Mouse (Mus musculus) spleen, postnatal 36 days (tissue): ENCODE measurements around the gene Dglucy.

ENCODE experiments used
- DNase-seq, 2 experiments: peaks; one replicate each; pipeline ENCODE4 v3.0.0; 2022; ENCODE audit warnings: low spot score in 2 of 2, mixed read lengths in 1 of 2

The Dglucy gene

DNA sequence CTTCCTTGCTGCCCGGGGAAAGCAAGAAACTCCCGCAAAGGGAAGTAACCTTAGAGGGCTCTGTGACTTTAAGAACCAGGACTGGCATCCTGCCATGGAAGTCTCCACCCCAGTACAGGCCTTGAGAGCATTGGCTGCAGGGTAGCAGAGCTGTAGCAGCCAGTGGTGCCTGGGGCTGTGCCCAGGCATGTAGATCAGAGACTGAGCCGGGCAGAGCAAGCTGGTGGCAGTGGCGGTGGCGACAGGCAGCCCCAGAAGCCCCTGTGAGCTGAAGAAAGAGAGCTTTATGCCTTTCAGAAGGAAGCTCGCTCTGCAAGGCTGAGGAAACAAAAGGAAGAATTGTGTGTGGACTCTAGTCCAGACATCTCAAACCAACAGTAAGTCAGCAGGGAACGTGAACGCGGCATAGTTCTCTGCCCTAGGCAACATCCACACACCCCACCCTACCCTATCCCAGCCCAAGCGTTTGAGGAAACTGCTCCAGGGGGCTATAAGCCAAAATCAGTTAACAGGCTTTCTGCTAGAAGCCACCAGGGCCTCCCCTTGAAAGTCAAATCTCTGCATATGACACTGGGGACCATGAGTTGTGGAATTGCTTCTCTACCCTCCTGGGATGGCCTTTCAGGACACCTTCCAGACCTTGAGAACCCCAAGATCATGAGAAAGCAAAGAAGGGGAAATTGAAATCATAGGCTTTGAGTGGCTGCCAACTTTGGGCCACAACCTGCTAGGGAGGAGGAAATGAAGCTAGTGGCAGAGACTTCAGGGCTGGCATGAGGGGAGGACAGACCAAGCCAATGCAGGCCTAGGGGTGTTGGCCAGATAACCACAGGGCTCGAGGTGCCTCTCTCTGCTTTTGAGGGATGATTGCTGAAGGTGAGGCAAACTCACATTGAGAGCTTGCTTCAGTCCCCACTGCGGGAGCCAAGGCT lies at the start of gene Dglucy:
TSS of gene Dglucy (plus strand) at position 124 of the 932 bp plus-strand sequence.
- peak; percentile 78 to 82 for DNase-seq

DNA sequence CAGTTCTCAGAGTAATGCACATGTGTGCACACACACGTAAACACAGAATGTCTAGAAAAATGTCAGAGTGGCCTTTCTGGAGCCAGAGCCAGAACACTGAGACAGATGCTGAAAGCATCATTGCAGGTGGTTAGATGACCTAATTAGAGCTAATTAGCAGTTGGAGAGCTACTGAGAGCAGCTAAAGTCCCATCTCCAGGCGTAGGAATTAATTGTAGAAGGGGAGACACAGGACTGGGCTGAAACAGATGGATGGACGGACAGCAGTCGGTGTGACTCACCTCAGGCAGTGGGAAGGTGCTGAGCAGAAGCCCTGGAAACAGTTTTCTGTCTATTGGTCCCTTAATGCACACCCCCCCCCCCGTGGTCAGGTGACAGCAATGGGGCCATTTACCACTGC lies 43.7 kb upstream of the Dglucy start:
- no peak for DNase-seq

DNA sequence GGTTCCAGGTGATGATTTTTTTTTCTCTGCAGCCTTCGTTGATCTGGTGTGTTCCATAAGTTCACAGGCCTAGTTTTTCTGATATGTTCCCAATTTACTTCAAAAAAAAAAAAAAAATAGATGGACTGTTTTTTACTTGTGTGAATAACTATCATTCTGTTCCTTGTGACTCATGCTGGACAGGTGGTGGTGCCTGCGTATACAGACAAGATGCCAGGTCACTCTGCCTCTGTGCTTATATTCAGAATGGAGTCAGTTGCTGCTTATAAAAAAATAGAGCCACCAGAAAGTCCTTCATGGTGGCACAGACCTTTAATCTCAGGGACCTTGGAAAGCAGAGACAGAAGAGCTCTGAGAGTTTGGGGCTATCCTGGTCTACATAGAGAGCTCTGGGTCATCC lies 43.3 kb upstream of the Dglucy start:
- DNase-seq = no peak

DNA sequence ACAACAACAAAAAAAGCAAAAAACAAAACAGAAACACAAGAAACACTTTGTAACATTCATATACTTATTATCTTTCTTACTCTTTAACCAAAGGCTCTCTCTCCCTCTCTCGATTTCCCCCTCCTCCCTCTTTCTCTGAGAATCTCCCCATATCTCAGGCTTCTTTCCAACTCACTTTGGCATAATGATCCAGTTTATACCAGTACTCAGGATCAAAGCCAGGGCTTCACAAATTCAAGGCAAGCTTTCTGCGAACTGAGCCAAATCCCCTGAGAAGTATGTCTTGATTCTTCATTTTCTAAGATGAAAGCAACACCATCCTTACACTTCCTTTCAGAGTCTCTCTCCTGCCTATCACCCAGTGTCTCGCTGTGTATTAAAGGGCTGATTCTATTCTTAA lies 40.4 kb upstream of the Dglucy start:
- DNase-seq = no peak

DNA sequence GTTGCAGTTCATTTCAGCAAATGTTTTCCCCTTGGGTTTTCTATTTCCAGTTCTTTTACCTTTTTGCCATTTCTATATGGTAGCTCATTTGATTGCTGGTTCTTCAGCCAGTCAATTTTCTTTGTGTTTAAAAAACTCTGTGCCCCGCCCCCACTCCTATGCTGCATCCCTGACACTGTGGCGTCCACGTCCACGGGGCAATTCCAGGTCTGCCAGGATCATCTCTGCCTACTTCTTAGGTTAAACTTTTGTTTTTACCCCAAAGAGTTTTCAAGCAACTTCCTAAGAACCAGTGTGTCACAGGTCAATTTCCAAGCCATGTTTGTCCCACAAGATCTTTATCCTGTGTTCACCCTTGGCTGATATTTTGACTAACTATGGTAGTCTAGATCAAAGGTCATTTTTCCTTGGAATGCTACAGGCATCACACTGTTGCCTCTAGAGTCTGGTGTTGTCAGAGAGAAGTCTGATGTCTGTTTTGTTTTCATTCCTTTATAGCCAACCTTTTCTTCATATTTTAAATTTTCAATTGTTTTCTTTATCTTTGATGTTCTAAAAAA lies 39.8 kb upstream of the Dglucy start:
- no peak for DNase-seq

DNA sequence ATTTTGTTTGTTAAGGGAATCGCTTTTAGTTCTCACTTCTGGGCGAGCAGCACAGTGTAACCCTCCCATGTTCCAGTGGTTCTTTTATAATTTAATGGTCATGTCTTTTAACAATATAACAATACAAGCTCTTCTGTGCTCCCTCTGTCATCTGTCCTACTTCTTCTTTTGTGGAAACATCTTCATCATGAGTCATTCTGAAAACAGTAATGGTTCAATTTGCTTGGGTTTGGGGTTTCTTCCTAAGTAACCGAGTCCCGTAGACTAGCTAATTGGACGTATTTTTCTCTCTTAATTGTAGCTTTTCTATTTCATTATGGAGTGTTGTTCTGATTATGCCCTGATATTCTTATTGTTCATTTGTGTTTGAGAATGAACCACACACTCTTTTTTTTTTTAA lies 38.5 kb upstream of the Dglucy start:
- no peak for DNase-seq

DNA sequence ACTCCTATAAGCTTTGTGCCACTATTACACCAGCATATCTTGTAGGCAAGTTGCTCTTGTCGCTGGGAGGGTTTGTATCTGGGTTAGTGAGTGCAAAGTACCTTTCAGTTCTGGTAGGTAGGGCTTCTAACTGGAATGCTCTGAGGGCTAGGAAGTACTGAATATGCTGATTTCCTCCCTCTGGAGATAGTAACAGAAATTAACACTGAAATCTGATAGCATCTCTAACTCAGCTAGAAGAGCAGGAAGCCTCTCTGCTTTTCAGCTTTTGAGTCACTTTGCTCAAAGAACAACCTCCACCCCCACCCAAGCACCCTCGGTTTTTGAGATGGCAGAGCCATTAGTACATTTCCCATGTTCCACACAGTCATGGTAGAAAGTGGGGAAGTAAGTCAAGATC lies 36.4 kb upstream of the Dglucy start:
- no peak for DNase-seq

DNA sequence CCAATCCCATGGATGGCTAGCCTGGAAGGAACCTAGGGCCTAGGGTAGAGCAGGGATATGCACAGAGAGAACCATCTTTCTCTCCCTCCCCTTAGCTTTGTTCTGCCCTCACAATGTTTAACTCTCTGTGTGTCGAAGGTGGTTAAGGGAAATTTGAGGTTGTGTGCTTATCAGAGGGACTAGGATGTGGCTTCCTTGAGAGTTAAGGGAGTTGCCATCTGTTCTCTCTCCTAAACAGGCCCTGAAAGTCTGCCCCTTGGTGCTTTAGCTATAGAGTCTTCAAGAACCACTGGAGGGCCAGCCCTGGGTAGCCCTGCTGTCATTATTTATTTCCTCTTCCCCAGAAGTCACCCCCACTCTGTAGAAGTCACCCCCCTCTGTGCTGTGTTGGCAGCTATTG lies 25.9 kb upstream of the Dglucy start:
- DNase-seq = no peak

DNA sequence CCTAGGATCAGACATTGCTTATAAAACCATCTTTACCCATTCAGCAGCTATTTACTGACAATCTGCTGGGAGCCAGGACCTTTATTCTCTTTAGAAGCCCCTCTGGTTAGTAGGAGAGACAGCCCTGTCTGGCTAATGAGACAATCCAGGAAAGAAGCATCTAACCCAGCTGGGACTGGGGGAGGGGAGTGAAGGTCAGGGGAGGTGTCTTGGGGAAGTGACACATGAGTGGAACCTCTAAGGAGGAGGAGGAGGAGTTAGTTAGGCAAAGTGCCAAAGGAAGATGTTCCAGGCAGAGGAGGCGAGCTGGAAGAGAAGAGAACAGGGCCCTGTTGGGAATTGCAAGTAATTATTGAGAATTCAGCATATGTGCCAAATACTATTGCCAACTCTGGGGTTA lies 25.1 kb upstream of the Dglucy start:
- no peak for DNase-seq

DNA sequence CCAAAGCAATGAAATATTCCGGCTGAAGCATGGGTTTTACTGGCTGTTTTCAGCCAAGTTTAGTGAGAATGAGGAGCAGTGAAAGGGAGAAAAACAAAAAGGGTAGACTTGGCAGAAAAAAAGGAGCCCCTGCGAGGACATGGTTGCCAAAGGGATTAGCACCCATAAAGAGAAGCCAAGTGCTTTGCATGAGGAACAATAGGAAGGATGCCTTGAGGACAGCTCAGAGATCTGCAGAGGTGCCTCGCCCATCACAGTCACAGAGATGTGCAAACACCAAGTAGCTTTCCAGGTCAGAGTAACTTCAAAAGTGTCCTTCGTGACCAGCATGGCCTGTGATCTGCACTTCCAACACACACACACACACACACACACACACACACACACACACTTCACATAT lies 21.4 kb upstream of the Dglucy start:
- no peak for DNase-seq

DNA sequence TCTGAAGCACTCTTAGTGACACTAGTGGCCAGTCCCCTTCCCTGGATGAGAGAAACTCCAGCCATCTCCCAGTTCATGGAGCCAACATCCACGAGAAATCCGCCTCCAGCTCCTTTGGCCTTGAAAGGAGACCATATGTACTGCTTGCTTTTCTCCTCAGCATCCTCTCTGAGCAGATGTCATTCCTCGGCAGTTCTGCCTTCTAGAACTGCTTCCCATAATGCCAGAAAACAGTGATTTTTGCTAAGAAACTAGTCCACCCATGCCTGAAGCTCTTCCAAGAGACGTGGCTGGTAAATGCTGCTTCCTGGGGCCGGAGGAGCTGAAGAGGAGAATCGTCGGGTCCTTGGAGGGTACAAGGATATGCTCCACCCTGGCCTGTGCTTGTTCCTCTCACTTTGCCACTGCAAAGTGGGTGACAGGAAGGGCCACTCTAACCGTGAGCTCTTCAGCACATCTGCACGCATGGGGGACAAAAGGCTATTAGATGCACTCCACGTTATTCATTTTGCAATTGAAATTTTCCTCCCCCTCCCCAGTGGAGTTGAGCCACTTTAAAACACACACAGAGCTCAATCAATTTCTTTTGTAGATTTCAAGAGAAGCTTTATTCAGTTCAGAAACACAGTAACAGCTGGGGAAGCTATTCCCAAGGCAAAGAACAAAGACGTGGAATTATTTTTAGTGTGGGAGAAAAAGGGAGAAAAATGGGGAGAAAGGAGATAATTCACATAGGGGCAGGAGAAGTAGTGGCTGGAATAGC lies 16.0 kb upstream of the Dglucy start:
- no peak for DNase-seq

DNA sequence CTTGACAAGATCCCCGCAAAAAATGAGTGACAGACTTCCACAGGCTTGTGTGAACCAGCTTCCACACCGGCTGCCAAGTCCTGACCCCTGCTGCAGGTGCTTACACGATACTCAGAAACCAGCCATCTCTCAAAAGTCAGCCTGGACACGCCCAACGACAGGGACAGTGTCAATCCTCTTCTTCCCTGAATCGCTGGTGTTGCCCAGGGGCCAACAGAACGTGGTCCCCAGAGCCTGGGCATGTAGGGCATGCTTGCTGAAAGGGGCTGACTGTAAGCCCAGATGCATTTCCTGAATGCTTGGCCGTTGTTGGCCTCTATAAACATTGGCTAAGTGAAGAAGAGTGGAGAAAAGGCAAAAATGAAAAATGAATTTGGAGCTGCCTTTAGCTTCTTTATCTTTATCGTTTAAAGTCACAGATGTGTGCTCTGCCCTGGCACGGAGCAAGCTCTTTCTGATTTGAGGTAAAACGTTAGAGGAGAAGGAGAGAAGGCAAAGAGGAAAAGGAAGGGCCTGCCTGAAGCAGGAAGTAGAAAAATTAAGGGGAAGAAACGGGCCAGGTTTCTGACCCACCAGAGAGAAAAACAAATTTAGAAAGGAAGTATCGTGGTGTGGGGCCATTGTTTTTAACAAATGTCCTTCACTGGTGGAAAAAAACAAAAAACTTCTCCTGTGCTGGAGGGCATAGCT lies 14.4 kb upstream of the Dglucy start:
- peak in 1 of 2 experiments; percentile 40 for DNase-seq

DNA sequence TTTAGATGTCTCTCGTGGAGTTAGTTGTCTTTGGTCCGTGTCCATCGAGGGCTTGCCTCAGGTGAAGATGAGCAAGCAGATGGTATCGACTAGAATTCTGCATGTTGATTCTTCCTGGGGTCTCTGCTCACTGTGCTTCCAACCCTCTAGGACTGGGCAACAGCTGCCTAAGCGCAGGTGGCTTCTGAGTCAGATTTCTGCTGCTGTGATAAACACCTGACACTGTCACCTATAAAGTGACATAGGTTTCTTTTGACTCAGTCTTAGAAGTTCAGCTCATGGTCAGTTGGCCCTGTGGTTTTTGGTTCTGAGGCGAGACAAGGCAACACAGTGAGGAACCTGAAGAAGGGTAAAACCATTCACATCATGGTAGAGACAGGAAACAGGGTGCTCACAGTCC lies 9.0 kb upstream of the Dglucy start:
- no peak for DNase-seq

DNA sequence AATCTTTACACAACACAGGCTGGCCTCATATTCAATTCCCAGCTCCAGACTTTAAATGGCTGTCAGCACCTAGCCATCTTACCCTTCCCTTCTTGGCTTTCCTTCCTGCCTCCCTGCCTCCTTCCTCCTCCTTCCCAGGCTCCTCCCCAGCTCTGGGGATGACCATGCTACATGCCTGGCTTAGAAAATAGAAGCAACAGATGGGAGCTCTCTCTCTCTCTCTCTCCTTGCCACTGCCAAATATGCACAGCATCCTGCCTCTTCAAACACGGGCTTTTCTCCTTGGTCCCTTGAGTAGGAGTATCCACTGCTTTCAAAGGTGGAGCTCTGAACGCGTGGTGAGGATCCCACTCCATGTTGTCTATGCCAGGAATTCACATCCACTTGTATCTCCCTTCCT lies 8.1 kb upstream of the Dglucy start:
- no peak for DNase-seq

DNA sequence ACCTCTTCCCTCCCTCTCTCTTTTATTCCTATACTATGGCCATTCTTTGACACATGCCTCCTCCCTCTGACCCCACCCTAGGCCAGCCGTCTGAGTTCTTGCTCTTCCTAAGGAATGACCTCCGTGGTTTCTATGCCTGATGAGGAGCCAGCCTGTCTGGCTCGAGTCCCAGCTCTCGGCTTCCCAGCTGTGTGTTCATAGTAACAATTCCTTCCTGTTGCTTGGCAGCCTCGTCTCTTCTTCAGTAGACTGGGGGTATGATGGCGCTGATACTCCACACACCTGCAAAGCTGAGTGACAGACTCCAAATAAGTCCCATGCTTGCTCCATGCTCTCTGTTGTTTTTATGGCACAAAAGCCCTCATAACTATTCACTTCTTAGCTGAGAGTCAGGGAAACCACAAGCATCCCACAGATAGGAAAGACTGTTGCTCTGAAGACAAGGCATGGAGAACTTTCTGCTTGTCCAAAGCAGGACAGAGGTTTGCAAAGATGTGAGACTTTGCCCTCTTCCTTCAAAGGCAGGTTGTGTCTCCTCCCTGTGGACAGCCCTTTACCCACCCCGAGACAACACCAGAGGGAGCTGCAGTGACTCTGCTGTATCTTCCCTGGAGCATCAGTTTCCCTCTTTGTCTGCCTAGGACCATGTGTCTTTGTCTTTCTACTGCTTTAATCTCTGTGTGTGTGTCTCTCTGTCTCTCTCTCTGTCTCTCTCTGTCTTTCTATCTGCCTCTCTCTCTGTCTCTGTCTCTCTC lies 6.5 kb upstream of the Dglucy start:
- DNase-seq = peak in 1 of 2 experiments; percentile 23

DNA sequence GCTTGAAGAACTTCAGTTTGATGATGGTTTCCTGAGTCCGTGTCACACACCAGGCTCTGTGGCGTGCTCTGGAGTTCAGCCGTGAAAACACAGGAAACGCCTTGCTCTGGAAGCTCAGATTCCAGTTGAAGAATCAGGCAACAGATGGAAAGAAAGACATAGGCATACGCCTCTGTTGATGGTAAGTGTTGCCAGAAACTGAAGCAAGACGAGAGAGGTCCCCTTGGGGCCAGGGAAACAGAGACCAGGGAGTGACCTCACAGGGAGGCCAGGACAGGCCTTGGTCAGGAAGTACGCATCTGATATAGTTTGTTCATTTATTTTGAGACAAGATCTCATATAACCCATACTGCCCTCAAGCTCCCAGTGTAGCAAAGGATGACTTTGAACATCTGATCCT lies 4.1 kb upstream of the Dglucy start:
- DNase-seq = no peak

DNA sequence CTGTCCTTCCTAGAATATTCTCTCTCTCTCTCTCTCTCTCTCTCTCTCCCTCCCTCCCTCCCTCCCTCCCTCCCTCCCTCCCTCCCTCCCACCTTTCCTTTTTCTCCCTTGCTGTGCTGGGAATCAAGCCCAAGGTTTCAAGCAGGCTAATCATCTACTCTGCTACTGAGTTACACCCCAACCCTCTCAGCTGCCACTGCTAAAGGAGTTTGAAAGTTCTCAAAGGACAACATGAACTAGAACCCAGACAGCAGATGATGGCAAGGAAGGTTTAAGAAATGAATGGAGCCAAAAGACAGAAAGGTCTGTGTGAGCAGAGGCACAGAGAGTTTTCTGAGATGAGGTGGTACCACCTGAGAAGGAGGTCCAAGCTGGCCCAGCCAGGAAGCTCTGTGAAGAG lies 3.6 kb upstream of the Dglucy start:
- DNase-seq = no peak

DNA sequence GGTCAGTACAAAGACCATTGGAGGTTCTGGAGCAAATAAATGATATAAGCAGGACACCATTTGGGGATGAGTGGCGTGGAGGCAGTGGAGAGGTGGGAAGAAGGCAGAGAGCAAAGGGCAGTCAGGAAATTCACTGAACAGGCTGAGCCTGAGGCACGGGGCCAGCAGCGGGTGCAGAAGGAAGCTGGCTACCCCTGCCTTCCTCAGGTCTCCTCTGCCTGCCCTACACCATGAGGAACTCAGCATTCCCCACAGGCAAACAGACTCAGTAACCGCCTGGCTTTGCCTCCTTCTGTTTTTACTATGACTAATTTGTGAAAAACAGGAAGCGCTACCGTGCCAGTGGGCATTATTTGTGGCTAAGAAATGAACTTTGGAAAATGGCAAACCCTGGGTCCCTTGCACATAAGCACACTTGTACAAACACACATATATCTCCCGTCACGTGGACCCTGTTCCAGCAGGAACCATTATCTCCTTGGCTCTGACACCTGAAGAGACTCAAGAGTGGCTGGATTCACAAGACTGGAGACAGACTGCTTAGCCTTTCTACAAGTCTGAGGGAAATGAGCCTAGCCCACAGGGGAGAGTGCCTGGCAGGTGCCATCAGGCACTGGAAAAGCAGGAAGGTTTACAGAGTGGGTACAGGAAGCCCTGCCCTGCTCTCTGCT lies 2.8 kb upstream of the Dglucy start:
- peak in 1 of 2 experiments; percentile 19 for DNase-seq

DNA sequence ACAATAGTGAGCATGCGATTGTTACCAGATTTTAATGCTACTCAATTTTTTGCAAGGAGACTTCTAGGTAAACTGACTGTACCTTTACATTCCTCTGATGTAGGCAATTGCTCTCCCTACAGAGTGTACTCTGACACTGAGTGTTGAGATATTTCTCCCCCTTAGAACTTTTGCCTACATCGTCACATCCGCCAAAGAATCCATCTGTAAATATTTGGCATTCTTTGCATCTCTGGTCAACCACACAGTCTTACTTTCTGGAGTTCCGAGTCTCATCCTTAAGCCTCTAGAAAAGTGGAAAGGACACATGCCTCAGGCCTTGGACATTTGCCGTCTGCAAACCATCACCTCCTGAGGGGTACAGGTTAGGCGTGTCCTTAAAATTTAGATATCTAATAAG lies 1.9 kb upstream of the Dglucy start:
- no peak for DNase-seq

DNA sequence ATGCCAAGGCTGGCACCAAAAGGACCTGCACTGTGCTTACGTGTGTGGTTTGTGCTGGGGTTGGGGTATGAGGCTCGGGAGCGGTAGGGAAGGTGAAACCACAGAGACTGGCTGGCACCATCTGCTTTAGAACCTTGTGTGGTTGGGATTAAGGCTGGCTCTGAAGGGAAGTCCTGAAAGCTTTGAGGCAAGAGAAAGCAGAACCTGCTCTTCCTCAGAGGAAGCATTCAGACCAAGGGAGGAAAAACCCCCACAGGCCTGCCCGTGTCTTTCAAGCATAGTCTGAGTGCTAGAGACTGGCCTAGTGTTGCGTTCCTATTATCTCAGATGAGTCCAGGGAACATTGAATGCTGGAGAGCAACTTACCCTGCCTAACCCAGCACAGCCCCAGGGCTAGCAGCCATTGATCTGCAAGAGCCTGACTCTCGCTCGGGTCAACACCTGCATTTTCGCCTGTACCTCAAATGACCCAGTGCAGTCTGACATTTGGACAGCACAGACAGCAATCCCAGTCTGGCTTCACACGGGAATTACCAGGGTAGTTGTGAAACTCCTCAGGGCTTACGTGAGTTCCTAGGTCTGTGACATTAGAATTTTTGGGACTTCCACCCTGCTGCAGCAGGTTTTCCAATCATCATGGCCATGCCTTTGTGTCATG lies 452 bp upstream of the Dglucy start:
- DNase-seq = peak in 1 of 2 experiments; percentile 40
